Mouse (Mus musculus) inflammation-experienced regulatory T-cells, adult 6 months (primary cell): Measurements from ENCODE around the gene Apc2. TPM values are rescaled to one million over a fixed set of nuclear protein-coding genes. Genes with fewer than 3 reads are reported as not detected.
"Not testable (repeated sequence)": the region's sequence is repeated elsewhere in the genome, so short reads cannot be mapped to it uniquely, and the experiment has no call there.

ENCODE experiments used
- ATAC-seq: one replicate; pipeline ENCODE4 v1.8.0; 2017
- polyA plus RNA-seq, 3 experiments: library from polyadenylated mRNA; unstranded; fragments of 100-300 nt; shearing (Covaris generic); gene quantifications; one replicate each; pipeline ENCODE4 v1.2.1; 2017

The Apc2 gene
- polyA plus RNA-seq, 3 experiments from 2014 or later = 0.04 to 0.35 (median 0.05) TPM

DNA sequence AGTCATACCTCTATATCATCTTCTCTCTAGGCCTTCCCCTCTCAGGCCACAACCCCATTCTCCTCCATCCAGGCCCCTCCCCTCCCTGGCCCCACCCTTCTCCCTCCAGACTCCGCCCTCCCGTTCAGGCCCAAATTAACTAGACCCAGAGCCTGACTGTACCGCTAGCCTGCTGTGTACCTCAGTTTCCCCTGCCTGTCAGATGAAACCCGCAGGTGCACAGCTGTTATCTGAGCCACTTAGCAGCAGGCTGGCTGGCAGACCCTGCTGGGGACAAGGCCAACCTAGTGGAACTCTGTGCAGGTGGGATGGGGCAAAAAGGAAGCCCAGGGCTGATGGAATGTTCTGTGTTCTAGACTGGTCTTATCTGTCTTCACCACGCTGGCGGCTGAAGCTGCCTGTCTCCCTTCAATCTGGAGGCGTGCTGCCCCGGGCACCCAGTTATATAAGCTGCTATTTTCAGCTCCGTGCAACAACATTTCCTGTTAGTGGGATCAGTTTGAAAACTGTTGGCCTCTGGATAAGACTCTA, 48.4 kb downstream of the Apc2 start:
- ATAC-seq = no peak

DNA sequence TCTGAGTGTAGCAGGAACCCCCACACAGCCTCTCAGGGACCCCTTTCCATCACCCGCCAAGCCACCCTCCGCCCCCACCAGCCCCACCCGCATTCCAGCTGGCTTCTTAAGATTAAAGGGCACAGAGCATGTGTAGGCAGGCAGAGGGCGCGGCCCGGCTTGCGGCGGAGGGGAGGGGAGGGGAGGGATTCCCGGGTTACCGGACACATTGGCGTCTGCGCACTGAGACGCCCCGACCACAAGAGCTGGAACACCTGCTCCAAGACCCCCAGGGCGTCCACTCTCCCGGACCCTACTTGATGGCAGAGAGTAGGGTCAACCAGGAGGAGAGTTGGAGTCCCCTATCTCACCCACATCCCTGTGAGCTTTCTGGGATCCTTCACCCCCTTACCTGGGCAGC, 49.3 kb downstream of the Apc2 start:
- no peak for ATAC-seq

DNA sequence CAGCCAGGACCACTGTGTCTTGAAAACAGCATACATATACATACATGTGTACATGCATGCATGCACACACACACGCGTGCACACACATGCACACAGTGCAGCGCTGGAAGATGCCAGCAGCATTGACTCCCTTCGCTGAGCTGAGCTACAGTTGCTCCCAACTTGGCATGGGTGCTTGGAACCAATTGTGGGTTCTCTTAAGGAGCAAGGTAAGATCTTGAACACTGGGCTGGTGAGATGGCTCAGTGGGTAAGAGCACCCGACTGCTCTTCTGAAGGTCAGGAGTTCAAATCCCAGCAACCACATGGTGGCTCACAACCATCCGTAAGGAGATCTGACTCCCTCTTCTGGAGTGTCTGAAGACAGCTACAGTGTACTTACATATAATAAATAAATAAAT, 50.2 kb downstream of the Apc2 start:
- not testable (repeated sequence) for ATAC-seq

DNA sequence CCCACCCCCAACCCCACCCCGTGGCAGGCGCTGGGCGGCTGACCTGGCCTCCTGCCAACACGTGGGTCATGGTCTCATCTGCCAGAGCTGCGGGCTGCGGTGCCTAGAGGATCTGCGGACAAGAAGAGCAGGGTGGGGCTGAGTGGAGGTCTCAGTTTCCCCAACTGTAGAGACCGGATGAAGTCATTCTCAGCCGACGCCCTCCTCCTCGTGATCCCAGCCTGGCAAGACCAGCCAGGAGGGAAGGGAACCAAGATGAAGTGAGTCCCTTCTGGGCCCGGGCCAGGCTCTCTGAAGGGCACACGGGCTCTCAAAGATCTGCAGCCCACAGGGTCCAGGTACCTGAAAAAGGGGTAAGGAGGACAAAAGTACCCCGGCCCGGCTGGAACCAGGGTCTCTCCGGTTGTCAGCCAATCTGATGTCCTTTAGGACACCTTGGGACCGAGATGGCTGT, 51.8 kb downstream of the Apc2 start:
- ATAC-seq = no peak

DNA sequence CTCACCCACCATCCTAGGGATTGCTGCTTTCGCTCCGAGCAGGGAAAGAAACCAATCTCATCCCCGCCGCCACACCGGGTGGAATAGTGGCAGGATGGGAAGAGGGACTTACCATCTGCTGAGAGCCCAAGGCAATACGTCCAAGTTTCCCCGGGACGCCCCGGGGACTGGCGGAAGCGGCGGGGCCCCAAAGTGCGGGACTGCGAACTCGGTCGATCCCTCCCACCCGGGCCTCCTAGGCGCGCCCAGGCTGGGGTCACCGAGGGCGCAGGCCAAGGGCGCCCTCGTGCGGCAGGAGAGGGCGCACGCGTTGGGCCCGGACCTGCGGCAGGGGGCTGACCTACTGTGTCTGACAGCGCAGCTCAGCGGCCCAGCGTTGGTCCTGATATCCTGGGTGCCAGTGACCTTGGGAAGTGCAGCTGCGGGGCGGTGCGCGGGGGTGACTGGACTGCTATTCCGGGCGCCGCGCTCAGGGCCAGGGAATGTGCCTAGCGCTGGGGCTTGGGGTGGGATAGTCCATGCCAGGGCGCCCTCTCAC, 52.5 kb downstream of the Apc2 start, which contains the start of gene Adamtsl5:
TSS of gene Adamtsl5 (minus strand) at position 169 of the 538 bp plus-strand sequence.
- ATAC-seq = peak; percentile 46

DNA sequence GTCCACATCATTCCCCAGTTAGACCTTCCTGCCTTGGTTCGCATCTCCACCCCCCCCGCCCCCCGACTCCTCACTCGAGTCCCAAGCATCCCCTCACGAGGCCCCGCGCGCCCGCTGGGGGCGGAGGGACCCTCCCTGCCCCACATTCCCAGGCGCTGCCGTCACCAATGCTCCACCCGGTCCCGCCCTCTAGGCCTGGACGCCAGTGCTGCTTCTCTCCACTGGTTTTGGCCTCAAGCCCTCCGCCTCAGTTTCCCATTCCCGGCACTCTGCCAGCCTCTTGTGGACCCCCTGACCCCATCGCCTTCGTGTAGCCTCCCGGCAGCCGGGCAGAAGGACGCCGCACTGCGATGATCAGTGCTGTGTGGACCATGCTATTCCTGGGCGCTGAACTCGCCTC, 53.2 kb downstream of the Apc2 start:
- ATAC-seq = no peak

DNA sequence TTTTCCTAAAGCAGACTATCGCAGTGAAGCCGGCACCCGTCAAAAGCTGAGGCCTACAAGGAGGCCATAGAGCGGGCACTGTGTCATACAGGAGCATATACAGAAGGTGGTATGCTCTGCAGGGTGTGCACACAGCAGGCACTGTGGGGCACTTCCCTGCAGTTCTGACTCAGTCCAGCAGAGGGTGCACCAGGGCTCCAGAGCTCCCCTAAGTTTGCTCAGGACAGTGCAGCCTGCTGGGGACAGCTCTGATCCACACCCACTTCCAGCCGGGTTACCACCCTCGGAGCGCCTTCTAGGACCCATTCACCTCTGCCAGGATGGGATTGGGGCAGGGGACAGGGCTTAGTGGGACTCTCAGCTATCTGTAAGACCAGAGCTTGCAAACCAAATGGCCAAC, 54.5 kb downstream of the Apc2 start:
- ATAC-seq = peak; percentile 79

DNA sequence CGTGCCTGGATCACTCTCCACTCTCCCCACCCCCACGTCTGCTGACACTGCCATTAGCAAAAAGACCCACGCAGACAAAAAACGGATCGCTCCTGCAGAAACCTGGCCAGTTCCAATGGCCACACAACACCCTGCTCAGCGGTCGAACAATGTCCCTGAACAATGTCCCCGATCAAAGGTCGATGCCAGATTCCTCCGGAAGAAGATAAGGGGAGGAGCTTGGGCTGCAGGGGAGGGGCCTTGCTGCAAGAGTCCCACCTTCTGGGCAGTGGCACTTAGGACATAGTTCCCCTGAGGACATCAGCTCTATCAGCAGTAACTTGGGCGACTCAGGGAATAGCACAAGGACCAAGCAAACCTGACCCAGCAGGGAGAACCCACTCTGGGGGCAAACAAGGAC, 56.1 kb downstream of the Apc2 start:
- no peak for ATAC-seq

DNA sequence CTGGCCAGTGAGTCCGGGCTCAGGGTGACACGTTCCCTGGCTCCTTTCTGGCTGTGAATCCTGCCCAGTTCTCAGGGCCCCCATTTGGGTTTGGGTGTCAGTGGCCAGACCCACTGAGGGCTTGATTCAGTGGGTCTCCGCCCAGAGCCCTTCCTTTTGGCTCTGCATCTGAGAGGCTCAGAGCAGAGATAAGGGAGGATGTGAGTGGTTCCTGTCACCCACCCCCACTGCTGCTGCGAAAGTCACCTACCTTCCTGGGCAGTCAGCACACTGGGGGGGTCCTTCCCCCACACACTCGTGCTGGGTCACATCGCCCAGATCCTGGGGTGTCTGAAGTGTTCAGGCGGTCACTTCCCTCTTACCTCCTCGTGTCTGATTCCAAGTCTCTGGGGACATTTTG, 57.0 kb downstream of the Apc2 start:
- ATAC-seq = no peak

DNA sequence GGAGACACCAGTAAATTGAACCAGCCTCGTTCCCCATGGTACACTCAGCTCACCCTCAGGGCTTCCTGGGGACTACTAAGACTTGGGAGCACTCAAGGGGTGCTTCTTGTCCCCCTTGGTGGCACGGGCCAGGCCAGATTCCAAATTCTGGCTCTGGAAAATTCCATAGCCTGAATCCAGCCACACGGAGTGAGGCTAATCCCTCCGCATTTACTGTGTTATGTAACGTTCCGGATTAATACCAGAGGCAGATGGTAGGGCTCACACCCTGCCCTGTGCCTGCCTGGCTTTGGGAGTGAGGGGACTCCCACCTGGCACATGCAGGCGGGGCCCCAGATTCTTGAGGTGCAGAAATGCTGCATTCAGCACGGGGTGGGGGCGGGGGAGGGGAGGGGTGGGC, 59.7 kb downstream of the Apc2 start:
- no peak for ATAC-seq

DNA sequence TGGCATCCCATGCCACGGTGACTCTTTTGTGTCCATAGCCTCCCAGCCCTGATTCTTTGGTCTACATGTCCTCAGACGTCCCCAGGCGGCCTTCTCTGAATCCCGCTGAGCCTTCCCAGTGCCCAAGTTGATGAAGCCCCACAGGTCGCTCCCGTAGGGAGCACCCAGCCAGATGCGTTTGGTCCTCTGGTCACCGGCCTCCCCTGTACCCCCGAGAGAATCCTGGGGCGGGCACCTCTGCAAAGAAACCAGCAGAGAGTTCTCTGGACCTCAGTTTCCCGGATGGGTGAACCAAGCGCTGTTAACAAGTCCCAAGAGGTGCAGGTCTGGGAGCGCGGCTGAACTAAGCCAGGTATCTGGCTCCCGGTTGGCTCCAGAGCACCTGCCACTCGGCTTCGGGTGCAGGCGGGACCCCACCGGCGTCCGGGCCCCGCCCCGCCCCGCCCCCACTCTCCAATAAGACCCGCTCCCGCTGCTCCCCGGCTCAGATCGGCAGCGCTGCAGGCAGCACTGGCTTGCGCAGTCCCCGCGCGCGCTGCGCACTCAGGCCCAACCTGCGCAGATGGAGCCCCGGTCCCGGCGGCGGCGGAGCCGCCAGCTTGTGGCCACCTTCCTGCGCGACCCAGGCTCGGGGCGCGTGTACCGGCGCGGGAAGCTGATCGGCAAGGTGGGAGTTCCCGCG, 60.4 kb downstream of the Apc2 start, which contains the start of gene Plk5:
TSS of gene Plk5 (plus strand) at position 459 of the 682 bp plus-strand sequence.
- ATAC-seq = no peak

DNA sequence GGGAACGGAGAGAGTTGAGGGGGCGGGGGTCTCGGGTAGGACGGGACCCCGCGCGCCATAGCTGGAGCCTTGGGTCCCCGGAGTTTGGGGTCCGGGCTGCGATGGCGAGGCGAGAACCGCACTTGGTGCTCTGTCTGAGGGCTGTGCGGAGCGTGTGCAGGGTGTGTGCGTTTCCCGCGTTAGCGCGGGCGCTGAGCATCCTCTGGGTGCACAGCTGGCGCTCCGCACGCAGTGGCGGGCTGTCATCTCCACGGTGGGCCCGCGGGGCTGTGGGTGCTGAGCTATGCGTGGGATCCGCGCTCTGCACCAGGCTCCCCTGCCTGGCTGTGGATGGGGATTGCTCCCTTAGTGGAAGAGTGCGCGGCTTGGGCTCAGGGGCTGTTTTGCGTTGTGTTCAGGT, 61.0 kb downstream of the Apc2 start:
- no peak for ATAC-seq

DNA sequence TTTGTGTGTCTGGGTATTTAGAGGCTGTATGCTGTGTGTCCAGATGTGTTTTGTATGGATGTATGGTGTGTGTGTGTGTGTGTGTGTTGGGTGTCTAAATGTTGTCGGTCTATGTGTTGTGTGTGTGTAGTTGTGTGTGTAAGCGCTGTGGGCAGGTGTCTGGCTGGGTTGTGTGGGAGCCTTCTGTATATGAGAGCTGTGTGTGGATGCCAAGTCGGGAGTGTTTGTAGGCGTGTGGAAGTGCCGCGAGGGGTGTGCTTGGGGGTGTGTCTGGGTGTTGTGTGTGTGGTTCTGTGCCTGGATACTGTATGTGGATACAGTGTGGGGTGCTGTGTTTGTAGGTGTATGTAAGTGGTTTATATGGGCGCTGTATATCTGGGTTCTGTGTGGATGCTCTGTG, 61.6 kb downstream of the Apc2 start:
- ATAC-seq = no peak

DNA sequence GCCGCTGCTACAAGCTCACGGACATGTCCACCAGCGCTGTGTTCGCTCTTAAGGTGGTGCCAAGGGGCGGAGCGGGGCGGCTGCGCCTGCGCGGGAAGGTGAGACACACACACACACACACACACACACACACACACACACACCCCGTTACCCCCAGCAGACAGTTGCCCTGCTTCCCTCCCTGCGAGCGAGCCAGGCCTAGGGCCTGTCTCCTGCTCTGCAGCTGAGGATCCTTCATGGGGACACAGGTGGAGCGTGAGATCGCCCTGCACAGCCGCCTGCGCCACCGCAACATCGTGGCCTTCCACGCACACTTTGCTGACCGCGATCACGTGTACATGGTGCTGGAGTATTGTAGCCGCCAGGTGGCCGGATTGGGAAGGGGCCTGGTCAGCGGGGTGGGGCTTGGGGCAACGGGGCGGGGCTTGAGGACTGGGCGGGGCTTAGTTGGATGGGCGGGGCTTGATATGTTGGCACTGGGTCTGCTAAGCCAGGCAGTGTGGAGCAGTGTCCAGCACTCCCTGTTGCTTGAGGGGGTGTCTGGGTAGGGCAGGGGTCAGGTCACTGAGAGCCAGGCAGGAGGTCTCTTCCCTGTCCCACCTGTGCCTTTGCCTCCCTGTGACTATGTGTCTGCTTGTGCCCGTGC, 62.3 kb downstream of the Apc2 start:
- no peak for ATAC-seq

DNA sequence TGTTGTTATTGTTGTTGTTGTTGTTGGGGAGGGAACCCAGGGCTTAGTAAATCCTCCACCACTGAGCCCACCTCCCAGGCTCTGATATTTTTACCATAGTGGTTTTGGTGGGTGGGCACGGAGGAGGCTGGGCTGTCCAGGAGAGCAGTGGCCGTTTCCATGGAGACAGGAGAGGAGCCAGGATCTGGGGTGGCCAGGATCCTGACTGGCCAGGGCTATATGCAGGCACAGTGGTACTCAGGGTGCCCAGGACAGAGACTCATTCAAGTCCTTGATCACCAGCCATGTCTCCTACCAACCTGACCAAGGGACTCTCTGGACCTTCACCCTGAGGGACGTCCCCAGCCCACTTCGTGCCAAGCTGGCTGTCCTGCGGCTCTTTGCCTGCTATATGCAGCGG, 68.0 kb downstream of the Apc2 start:
- no peak for ATAC-seq

DNA sequence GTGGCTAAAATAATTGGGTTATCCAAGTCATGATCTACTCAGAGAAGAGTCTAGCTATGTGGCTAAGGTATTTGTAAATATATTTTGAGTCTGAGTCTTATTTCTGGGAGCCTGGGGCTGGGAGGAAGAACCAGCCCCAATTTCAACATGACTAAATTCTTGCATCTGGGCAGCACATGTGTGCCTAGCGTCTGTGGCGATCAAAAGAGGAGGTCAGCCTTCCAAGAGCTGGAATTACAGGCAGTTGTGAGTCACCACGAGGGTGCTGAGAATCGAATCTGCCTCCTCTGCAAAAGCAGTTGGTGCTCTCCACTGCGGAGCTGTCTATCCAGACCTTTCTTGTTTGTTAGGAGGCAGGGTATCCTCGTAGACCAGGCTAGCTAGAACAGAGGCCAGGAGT, 70.0 kb downstream of the Apc2 start:
- ATAC-seq = no peak

Other genes starting within 250 kb of the Apc2 start
- gene Gpx4, start 248.8 kb upstream of the Apc2 start, polyA plus RNA-seq = 100 to 1,000 TPM; 346 to 445 (median 381) TPM
- 10 to 100 TPM; 30.4 to 39.1 (median 32.6) TPM for gene Sbno2, start 190.4 kb upstream of the Apc2 start, polyA plus RNA-seq
- gene Stk11, start 180.2 kb upstream of the Apc2 start, polyA plus RNA-seq = 10 to 100 TPM; 23.5 to 30.3 (median 25.5) TPM
- 100 to 1,000 TPM; 297 to 357 (median 299) TPM for gene Atp5d, start 157.3 kb upstream of the Apc2 start, polyA plus RNA-seq
- 1 to 10 TPM in 2 of 3 experiments, under 1 TPM in 1; 0.60 to 2.3 (median 1.3) TPM for gene Cbarp, start 155.1 kb upstream of the Apc2 start, polyA plus RNA-seq
- gene Midn, start 147.7 kb upstream of the Apc2 start, polyA plus RNA-seq = 1 to 10 TPM; 7.3 to 9.3 (median 7.5) TPM
- 100 to 1,000 TPM in 2 of 3 experiments, 10 to 100 TPM in 1; 84.2 to 255 (median 213) TPM for gene Cirbp, start 130.0 kb upstream of the Apc2 start, polyA plus RNA-seq
- 10 to 100 TPM; 17.9 to 28.4 (median 20.5) TPM for gene 1600002K03Rik, start 123.0 kb upstream of the Apc2 start, polyA plus RNA-seq
- not detected for gene Efna2, start 116.5 kb upstream of the Apc2 start, polyA plus RNA-seq
- 10 to 100 TPM; 57.7 to 85.1 (median 67.4) TPM for gene Mum1, start 69.5 kb upstream of the Apc2 start, polyA plus RNA-seq
- gene Ndufs7, start 46.9 kb upstream of the Apc2 start, polyA plus RNA-seq = 100 to 1,000 TPM; 183 to 267 (median 228) TPM
- gene Gamt, start 35.0 kb upstream of the Apc2 start, polyA plus RNA-seq = 1 to 10 TPM in 1 of 3 experiments, under 1 TPM in 2; 0.67 to 1.7 (median 0.75) TPM
- gene Dazap1, start 34.5 kb upstream of the Apc2 start, polyA plus RNA-seq = 10 to 100 TPM; 12.3 to 14.4 (median 14.0) TPM
- 1,000 to 10,000 TPM in 2 of 3 experiments, 100 to 1,000 TPM in 1; 970 to 1,806 (median 1,658) TPM for gene Rps15, start 3.5 kb upstream of the Apc2 start, polyA plus RNA-seq
- gene 2310011J03Rik, start 24.6 kb downstream of the Apc2 start, polyA plus RNA-seq = 10 to 100 TPM; 38.1 to 52.1 (median 41.8) TPM
- gene Pcsk4, start 33.5 kb downstream of the Apc2 start, polyA plus RNA-seq = 10 to 100 TPM in 1 of 3 experiments, 1 to 10 TPM in 2; 2.2 to 10.8 (median 9.5) TPM
- gene Reep6, start 34.0 kb downstream of the Apc2 start, polyA plus RNA-seq = not detected
- gene Adamtsl5, start 52.4 kb downstream of the Apc2 start, polyA plus RNA-seq = not detected
- not detected for gene Plk5, start 60.5 kb downstream of the Apc2 start, polyA plus RNA-seq
- 1 to 10 TPM in 1 of 3 experiments, under 1 TPM in 2; 0.79 to 1.3 (median 0.79) TPM for gene Mex3d, start 91.7 kb downstream of the Apc2 start, polyA plus RNA-seq
- gene Mbd3, start 103.6 kb downstream of the Apc2 start, polyA plus RNA-seq = 10 to 100 TPM; 19.2 to 30.4 (median 25.9) TPM
- 100 to 1,000 TPM; 289 to 335 (median 330) TPM for gene Uqcr11, start 110.9 kb downstream of the Apc2 start, polyA plus RNA-seq
- 1 to 10 TPM; 6.7 to 8.2 (median 7.9) TPM for gene Tcf3, start 137.7 kb downstream of the Apc2 start, polyA plus RNA-seq
- not detected for gene Onecut3, start 198.9 kb downstream of the Apc2 start, polyA plus RNA-seq
- not detected for gene Atp8b3, start 243.1 kb downstream of the Apc2 start, polyA plus RNA-seq